Mouse (Mus musculus) small intestine, adult 10 weeks (tissue): ENCODE measurements around the gene Ccdc28b. TPM values are rescaled to one million over a fixed set of nuclear protein-coding genes. Genes with fewer than 3 reads are reported as not detected.

Experiments
- polyA plus RNA-seq: library from polyadenylated mRNA; stranded (reverse); fragments of 350-450 nt; fragmentation: Illumina TruSeq; extraction: RNeasy Lipid Tissue Mini Kit (QIAGEN cat#74804); gene quantifications from one replicate; pipeline ENCODE4 v1.2.3, GENCODE M21; 2014; ENCODE audit warnings: low replicate concordance

Gene Ccdc28b
- polyA plus RNA-seq = not detected

DNA sequence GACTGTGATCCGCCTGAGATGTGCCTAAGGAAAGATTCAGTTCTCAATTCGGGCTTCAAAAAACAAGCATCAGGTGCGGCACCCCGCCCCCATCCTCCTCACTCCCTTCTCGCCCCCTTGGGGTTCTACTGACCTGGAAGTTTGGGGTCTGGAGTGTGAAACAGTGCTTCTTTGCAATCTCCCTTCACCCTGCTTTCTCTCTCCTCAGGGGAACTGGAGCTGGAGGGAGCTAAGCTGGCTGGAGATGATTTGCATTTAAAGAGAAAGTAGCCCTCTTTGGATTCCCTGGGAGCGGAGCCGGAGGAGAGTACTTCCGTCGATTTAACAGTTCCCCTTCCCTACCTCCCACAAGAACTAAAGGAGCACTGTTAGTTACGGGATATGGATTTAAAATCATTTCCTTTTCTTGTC is at the start of gene Ccdc28b:
Ccdc28b (minus strand) TSS at position 267 of the 411 bp plus-strand sequence.

DNA sequence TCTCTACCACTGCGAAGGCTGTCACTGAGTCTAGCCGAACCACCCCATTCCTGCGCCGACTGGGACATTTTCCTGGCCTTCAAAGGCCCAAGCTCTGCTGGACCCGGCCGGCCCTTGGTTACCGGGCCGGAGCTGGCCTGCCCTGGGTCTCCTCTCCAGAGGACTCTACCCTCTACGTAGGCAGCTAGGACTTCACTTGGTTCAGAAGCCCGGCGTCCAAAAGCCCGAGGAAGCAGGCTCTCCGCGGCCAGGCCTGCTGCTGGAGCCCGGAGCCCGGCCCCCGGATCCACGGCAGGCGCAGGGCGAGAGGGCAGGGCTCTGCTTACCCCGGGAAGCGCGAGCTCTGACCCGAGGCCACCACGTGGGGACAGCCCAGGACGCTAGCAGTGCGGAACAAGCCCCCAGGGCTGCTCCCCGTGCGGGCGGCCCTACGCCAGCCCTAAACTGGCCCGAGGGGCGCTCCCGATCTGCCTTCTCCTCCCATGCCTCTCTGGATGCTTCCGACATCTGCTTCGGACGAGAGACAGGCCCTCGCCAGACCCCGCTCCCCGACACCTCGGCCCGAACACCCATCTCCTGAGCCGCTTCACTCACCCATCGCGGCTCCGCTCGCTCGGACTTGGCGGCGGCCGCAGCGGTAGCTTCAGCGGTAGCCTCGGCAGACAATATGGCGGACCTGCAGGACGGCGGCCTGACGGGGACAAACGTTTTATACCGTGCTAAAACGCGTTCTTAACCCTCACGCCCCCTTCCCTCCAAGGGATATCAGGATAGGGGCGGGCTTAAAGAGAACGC is 48.5 kb upstream of the Ccdc28b start, which contains the start of gene Kpna6:
Kpna6 (minus strand) TSS at position 685 of the 795 bp plus-strand sequence.

DNA sequence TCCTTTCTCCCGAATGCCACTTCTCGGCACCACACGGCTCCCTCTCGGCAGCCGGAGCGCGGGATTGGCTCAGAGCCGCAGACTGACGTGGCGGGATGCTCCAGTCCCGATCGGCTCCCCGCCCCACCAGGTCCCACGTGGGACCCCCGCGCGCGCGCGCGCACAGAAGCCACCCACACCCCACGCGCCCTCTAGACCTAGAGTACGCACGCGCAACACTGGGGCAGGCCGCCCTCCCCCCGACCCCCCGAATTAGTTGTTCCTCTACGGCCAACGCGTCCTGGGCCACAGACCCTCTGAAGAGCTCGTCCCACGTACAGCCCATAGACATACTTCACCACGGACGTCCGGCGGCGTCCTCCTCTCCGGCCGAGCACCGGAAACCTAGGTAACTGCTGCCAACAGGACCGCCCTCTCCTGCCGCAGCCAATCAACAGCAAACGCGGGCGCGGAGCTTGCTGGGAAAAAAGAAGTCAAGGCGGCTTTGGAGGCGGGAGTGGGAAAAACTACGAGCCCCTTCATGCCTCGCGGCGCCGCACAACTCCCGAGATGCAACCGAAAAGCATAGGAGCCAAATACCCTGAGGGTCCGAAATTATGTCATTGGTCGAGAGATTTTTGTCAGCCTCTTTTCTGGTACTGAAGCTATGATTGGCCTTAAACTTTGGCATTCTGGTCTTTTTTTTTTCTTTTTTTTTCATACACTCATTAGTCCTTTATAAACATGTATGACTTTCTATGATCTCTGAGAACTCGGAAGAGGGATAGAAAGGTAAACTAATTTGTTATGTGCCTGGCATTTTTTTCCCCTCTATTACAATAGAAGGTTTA is 17.1 kb upstream of the Ccdc28b start, which contains the start of gene Txlna:
Txlna (minus strand) TSS at position 428 of the 830 bp plus-strand sequence.

DNA sequence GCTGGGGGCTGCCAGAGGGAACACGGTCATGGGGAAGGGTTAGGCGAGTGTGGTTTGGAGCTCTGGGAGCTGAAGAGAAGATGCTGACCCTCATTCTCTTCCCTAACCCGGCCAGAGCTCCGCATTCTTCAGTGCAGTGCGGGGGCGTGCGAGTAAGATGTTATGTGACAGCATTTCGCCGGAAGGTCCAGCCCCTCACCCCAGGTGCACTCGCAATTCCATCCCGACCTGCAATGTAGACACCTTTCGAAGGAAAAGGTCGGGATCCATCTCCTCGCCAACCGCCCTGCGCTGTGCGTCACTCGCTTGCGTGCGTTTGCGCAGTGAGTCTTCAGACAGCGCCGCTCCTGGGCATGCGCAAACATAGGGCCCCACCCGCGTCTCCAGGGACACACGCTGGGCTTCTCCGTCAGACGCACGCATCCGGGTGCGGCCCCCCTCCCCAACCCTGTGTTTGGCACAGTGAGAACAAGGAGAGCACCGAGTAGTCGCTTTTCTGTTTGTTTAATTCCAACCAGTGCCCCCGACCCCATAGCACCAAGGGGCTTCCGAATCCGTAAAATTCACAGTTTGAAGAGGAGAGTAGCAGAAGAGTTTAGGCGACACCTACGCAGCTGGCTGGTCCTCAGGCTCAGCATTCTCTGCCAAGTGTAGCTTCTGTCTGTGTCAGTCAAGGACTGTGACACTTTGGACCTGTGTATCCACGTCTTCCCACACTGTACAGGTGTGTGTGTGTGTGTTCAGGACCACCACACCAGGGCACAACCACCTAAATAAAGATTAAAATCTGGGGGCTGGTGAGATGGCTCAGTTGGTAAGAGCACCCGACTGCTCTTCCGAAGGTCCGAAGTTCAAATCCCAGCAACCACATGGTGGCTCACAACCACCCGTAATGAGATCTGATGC is 4.7 kb downstream of the Ccdc28b start, which contains the start of gene Iqcc:
Iqcc (minus strand) TSS at position 314 of the 906 bp plus-strand sequence.

DNA sequence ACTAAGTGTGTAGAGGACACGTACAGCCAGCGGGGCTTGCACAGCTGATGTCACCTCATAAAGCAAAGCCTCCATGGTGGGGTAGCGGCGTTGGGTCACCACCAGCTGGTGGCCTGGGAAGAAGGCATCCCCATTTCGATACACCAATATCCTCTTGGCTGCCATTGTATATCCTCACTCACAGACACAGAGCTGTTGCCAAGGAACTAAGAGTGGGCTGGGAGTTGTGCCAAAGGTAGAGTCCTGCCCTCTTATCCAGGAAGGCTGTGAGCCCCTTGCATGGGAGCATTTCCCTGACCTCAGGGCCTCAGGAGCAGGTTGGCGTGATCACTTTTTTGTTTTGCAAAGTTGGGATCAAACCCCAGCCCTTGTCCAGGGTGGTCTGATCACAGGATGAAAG is 9.7 kb downstream of the Ccdc28b start, which contains the start of gene Dcdc2b:
Dcdc2b (minus strand) TSS at position 165 of the 400 bp plus-strand sequence.

DNA sequence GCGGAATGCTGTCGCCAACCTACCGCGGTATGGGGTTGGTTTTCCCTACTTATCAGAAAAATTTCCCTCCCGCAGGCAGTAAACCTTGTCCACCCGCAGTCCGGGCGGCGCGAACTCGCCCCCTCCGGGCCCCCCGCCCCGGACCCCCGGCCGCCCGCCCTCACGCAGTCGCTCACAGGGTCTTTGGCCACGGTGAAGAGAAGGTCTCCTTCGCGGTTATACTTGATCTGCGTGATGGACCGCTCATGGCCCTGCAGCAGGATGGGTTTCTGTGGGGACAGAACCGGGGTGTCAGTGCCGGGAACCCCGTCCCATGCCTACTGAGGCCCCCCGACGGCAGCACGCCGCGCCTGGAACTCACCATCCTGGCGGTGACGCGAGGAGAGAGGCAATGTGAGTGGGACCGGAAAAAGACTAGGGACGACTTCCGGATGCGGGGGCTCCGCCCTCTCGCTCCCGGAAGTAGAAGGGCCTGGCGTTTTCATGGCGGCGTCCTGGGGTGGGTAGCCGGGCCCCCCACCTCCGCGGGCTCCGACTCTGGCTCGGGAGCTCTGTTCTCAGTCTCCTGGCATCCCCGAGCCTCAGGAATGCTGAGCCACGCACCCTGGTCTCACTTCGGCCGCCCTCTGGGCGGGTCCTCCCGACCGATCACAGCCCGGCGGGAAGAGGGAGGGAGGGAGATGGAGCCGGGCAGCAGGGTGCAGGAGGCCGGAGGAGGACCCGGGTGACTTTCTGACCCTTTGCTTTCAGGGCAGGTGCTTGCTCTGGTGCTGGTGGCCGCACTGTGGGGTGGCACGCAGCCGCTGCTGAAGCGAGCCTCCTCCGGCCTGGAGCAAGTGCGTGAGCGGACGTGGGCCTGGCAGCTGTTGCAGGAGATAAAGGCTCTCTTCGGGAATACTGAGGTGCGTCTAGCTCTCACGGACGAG is 23.3 kb downstream of the Ccdc28b start, which contains the start of the genes Eif3i and Tmem234:
Eif3i (minus strand) TSS at position 416 of the 926 bp plus-strand sequence.
Tmem234 (plus strand) TSS at position 436 of the 926 bp plus-strand sequence.

DNA sequence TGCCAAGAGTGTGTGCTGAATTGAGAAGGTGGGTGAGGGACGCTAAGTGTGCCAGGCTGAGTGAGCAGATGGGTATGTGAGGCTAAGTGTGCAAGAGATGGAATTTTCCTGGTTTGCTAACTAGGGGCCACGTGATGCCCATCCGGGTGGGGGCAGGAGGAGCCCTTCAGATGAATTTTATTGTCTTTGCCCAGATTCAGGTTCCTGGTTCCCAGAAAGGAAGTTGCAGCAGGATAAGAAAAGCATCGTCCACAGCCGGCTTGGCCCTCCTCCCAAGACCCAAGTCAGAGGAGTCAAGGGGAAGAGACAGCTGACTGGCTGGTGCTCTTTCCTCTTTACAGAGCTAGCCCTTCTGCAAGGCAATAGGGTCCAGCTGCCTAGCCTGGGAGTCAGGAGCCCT is 45.3 kb downstream of the Ccdc28b start, which contains the start of gene Fam167b:
Fam167b (minus strand) TSS at position 84 of the 400 bp plus-strand sequence.

DNA sequence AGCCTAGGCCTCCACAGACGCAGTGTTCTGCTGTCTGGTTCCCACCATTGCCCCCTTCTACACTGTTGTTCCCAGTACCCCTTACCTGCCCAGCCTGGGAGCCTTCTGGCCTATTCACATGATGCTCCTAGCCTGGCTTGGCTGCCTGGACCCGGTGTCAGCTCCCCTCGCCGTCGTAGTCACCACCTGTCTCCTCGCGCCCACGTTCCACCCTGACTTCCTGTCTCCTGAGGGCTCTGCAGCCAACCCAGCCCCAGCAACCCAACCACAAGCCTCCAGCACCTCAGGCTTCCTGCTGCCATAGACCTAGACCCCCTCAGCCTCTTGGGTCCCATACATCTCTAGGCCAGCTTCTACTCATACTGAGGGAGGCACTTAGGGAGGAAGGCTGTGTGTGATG is 50.3 kb downstream of the Ccdc28b start, which contains the start of gene Lck:
Lck (minus strand) TSS at position 212 of the 400 bp plus-strand sequence.

Other genes starting within 250 kb of the Ccdc28b start
- gene Zbtb8a, start 245.8 kb downstream of the Ccdc28b start, polyA plus RNA-seq = 1.1 TPM
- not detected for gene Zbtb8b, start 183.1 kb downstream of the Ccdc28b start, polyA plus RNA-seq
- gene Bsdc1, start 162.4 kb downstream of the Ccdc28b start, polyA plus RNA-seq = 8.8 TPM
- not detected for gene Tssk3, start 132.9 kb downstream of the Ccdc28b start, polyA plus RNA-seq
- not detected for gene Fam229a, start 132.8 kb downstream of the Ccdc28b start, polyA plus RNA-seq
- 11.9 TPM for gene Marcksl1, start 110.4 kb downstream of the Ccdc28b start, polyA plus RNA-seq
- 38.7 TPM for gene Hdac1, start 81.2 kb downstream of the Ccdc28b start, polyA plus RNA-seq
- gene Lck, start 50.3 kb downstream of the Ccdc28b start, polyA plus RNA-seq = 0.59 TPM
- not detected for gene Fam167b, start 45.4 kb downstream of the Ccdc28b start, polyA plus RNA-seq
- 7.9 TPM for gene Eif3i, start 23.3 kb downstream of the Ccdc28b start, polyA plus RNA-seq
- gene Tmem234, start 23.3 kb downstream of the Ccdc28b start, polyA plus RNA-seq = 28.2 TPM
- not detected for gene Dcdc2b, start 9.7 kb downstream of the Ccdc28b start, polyA plus RNA-seq
- 5.3 TPM for gene Iqcc, start 4.8 kb downstream of the Ccdc28b start, polyA plus RNA-seq
- gene Txlna, start 17.1 kb upstream of the Ccdc28b start, polyA plus RNA-seq = 6.1 TPM
- gene Kpna6, start 48.8 kb upstream of the Ccdc28b start, polyA plus RNA-seq = 23.8 TPM
- not detected for gene Tmem39b, start 72.9 kb upstream of the Ccdc28b start, polyA plus RNA-seq
- gene Khdrbs1, start 118.4 kb upstream of the Ccdc28b start, polyA plus RNA-seq = 146 TPM
- gene Ptp4a2, start 187.3 kb upstream of the Ccdc28b start, polyA plus RNA-seq = 1,009 TPM